Mouse (Mus musculus) intestine, embryonic 14.5 days (tissue): ENCODE measurements at regions not wholly inside any gene's neighbourhood (a gene's known extent, or its start where the extent isn't known, plus 50 kb on each side); places are given as distances from the start of the nearest gene placed in this dataset.

Experiments
- ATAC-seq: fragments of 200-750 bp; cut with Nextera tagmentation; replicated peaks from 2 replicates; pipeline ENCODE4 v1.8.0; 2017; ENCODE audit warnings: low read depth, moderate number of reproducible peaks, moderate TSS enrichment, moderate library complexity; ENCODE audit not compliant: low FRiP score, low TSS enrichment
- DNase-seq: peaks from one replicate; pipeline ENCODE4 v3.0.0-alpha.2; 2018; ENCODE audit warnings: low spot score
- H3K27ac ChIP-seq: fragments of 300-500 bp; sonication (generic); 2 replicates; pipeline ENCODE4 v1.5.1; 2014; ENCODE audit warnings: low read depth, mild to moderate bottlenecking, control low read depth
- H3K27me3 ChIP-seq: fragments of 300-500 bp; sonication (generic); replicated peaks from 2 replicates; pipeline ENCODE4 v1.6.1; 2014; ENCODE audit warnings: low read length, control low read depth; ENCODE audit not compliant: control insufficient read depth, insufficient read depth
- H3K36me3 ChIP-seq: fragments of 300-500 bp; sonication (generic); 2 replicates; pipeline ENCODE4 v1.6.1; 2014; ENCODE audit warnings: low read length, control low read depth; ENCODE audit not compliant: control insufficient read depth, insufficient read depth
- H3K4me1 ChIP-seq: fragments of 300-500 bp; sonication (generic); replicated peaks from 2 replicates; pipeline ENCODE4 v1.6.1; 2014; ENCODE audit warnings: low read length, control low read depth, mixed read lengths; ENCODE audit not compliant: control insufficient read depth, insufficient read depth
- H3K4me2 ChIP-seq: fragments of 300-500 bp; sonication (generic); 2 replicates; pipeline ENCODE4 v1.6.1; 2014; ENCODE audit warnings: low read length
- H3K4me3 ChIP-seq: fragments of 300-500 bp; sonication (generic); 2 replicates; pipeline ENCODE4 v1.5.1; 2014; ENCODE audit warnings: low read depth, low read length, control low read depth, mixed read lengths
- H3K9ac ChIP-seq: fragments of 300-500 bp; sonication (generic); 2 replicates; pipeline ENCODE4 v1.6.1; 2014; ENCODE audit warnings: mild to moderate bottlenecking, low read length
- H3K9me3 ChIP-seq: fragments of 300-500 bp; sonication (generic); 2 replicates; pipeline ENCODE4 v1.6.1; 2016; ENCODE audit warnings: low read length, control low read depth; ENCODE audit not compliant: control insufficient read depth
- WGBS: fragments of 180-500 bp; shearing (Covaris S2); extraction: QIAGEN DNeasy Blood & Tissue Kit; methylation state at CpG from one replicate; pipeline ENCODE4 v1.1.7; 2014; 5-methylcytosine and 5-hydroxymethylcytosine counted together

GRCm38 (mm10) chr7:36155576-36155975 lies 352.8 kb upstream of the Zfp507 start:
- H3K27ac ChIP-seq, result no peak overlapping the region
- H3K4me1 ChIP-seq, result peaks cover 4% of the 10 kb centered on the region; the same call in 1 of the 2 replicates
- H3K9me3 ChIP-seq, result no peaks in the 10 kb centered on the region
- WGBS, result 54% methylated on average over 2 of the region's 2 CpGs
- H3K4me2 ChIP-seq, result no peak overlapping the region
- no peaks in the 10 kb centered on the region for H3K27me3 ChIP-seq
- H3K36me3 ChIP-seq, result no peaks in the 10 kb centered on the region
- DNase-seq (no peak), ATAC-seq (no peak)
- H3K9ac ChIP-seq, result no peak overlapping the region
- no peak overlapping the region for H3K4me3 ChIP-seq

- H3K27ac ChIP-seq, result no peak overlapping the region
- H3K4me1 ChIP-seq, result peaks cover 4% of the 10 kb centered on the region; the same call in 1 of the 2 replicates
- WGBS, result 69% methylated on average over 6 of the region's 6 CpGs
- H3K4me3 ChIP-seq, result no peak overlapping the region
- ATAC-seq, result no peak
- H3K9me3 ChIP-seq, result no peaks in the 10 kb centered on the region
- DNase-seq, result no peak
- no peak overlapping the region for H3K9ac ChIP-seq
- no peak overlapping the region for H3K4me2 ChIP-seq
- H3K36me3 ChIP-seq, result no peaks in the 10 kb centered on the region
- H3K27me3 ChIP-seq, result no peaks in the 10 kb centered on the region
These were observed 352.4 kb upstream of the Zfp507 start for GRCm38 (mm10) chr7:36155159-36155558.

- WGBS, result 51% methylated on average over 12 of the region's 12 CpGs
- Histone ChIP-seq H3K27me3 (no peaks in the 10 kb centered on the region), H3K9ac (no peak overlapping the region), H3K27ac (no peak overlapping the region), H3K4me1 (0 out of 2 replicates have a peak, but pooled peaks cover 4% of the 10 kb centered on the region), H3K4me3 (no peak overlapping the region), H3K4me2 (no peak overlapping the region), H3K9me3 (no peaks in the 10 kb centered on the region), H3K36me3 (no peaks in the 10 kb centered on the region)
- ATAC-seq (no peak), DNase-seq (no peak)
These were observed 348.2 kb upstream of the Zfp507 start for GRCm38 (mm10) chr7:36150871-36151560.

GRCm38 (mm10) chr7:36136571-36136970 lies 333.8 kb upstream of the Zfp507 start:
- no peak for DNase-seq
- H3K4me1 ChIP-seq, result peaks cover 17% of the 10 kb centered on the region
- no peak overlapping the region for H3K9ac ChIP-seq
- no peak overlapping the region for H3K4me3 ChIP-seq
- no peaks in the 10 kb centered on the region for H3K36me3 ChIP-seq
- no peaks in the 10 kb centered on the region for H3K9me3 ChIP-seq
- no peaks in the 10 kb centered on the region for H3K27me3 ChIP-seq
- ATAC-seq, result no peak
- no peak overlapping the region for H3K27ac ChIP-seq
- WGBS, result 34% methylated on average over 5 of the region's 5 CpGs
- no peak overlapping the region for H3K4me2 ChIP-seq

- no peak for DNase-seq
- H3K4me1 ChIP-seq, result peaks cover 17% of the 10 kb centered on the region
- no peak overlapping the region for H3K9ac ChIP-seq
- WGBS, result 48% methylated on average over 4 of the region's 4 CpGs
- H3K4me3 ChIP-seq, result no peak overlapping the region
- no peaks in the 10 kb centered on the region for H3K27me3 ChIP-seq
- no peak overlapping the region for H3K27ac ChIP-seq
- no peaks in the 10 kb centered on the region for H3K36me3 ChIP-seq
- H3K9me3 ChIP-seq, result no peaks in the 10 kb centered on the region
- no peak for ATAC-seq
- no peak overlapping the region for H3K4me2 ChIP-seq
These were observed 331.8 kb upstream of the Zfp507 start for GRCm38 (mm10) chr7:36134557-36134956.

- no peaks in the 10 kb centered on the region for H3K27me3 ChIP-seq
- DNase-seq (peak; percentile 62), ATAC-seq (peak; percentile 73; the same call in 1 of the 2 replicates)
- no peaks in the 10 kb centered on the region for H3K9me3 ChIP-seq
- H3K9ac ChIP-seq, result no peak overlapping the region
- H3K36me3 ChIP-seq, result no peaks in the 10 kb centered on the region
- peaks cover 17% of the 10 kb centered on the region for H3K4me1 ChIP-seq
- H3K4me2 ChIP-seq, result no peak overlapping the region
- H3K27ac ChIP-seq, result no peak overlapping the region
- 7% methylated on average over 8 of the region's 8 CpGs for WGBS
- H3K4me3 ChIP-seq, result no peak overlapping the region
These were observed 330.9 kb upstream of the Zfp507 start for GRCm38 (mm10) chr7:36133658-36134143.

- no peak for DNase-seq
- H3K9ac ChIP-seq, result no peak overlapping the region
- H3K9me3 ChIP-seq, result no peaks in the 10 kb centered on the region
- H3K27me3 ChIP-seq, result no peaks in the 10 kb centered on the region
- no peaks in the 10 kb centered on the region for H3K36me3 ChIP-seq
- H3K4me1 ChIP-seq, result peaks cover 17% of the 10 kb centered on the region
- H3K4me3 ChIP-seq, result no peak overlapping the region
- no peak overlapping the region for H3K27ac ChIP-seq
- WGBS, result 67% methylated on average over 11 of the region's 11 CpGs
- ATAC-seq, result no peak
- no peak overlapping the region for H3K4me2 ChIP-seq
These were observed 330.2 kb upstream of the Zfp507 start for GRCm38 (mm10) chr7:36133026-36133425.

- Histone ChIP-seq H3K27me3 (no peaks in the 10 kb centered on the region), H3K4me1 (peaks cover 17% of the 10 kb centered on the region), H3K4me3 (no peak overlapping the region), H3K9me3 (no peaks in the 10 kb centered on the region), H3K4me2 (no peak overlapping the region), H3K27ac (no peak overlapping the region), H3K36me3 (no peaks in the 10 kb centered on the region), H3K9ac (no peak overlapping the region)
- DNase-seq, result no peak
- WGBS, result 59% methylated on average over 1 of the region's 1 CpGs
- no peak for ATAC-seq
These were observed 329.8 kb upstream of the Zfp507 start for GRCm38 (mm10) chr7:36132569-36132968.

- DNase-seq (no peak), ATAC-seq (no peak)
- Histone ChIP-seq H3K36me3 (no peaks in the 10 kb centered on the region), H3K4me1 (peaks cover 14% of the 10 kb centered on the region; the same call in 1 of the 2 replicates), H3K9ac (no peak overlapping the region), H3K27ac (no peak overlapping the region), H3K4me3 (no peak overlapping the region), H3K4me2 (no peak overlapping the region), H3K9me3 (no peaks in the 10 kb centered on the region), H3K27me3 (no peaks in the 10 kb centered on the region)
- 84% methylated on average over 4 of the region's 4 CpGs for WGBS
These were observed 294.3 kb upstream of the Zfp507 start for GRCm38 (mm10) chr7:36097054-36097453.
